Mouse (Mus musculus): ENCODE data around the gene Nav2. TPM values are rescaled to one million over a fixed set of nuclear protein-coding genes. Genes with fewer than 3 reads are reported as not detected.
A peak's percentile ranks its signal among the peaks of the same experiment; 100 is the strongest.

The Nav2 gene
- total RNA-seq, 2 experiments from 2014 or later, result 60.0 to 64.1 TPM

- intact Hi-C loops (cut with DNase I), result no loop called here
- peak in 1 of 2 experiments; percentile 9 for DNase-seq
These were observed 16.7 kb downstream of the Nav2 start for GRCm38 (mm10) chr7:48925214-48925613.

DNA sequence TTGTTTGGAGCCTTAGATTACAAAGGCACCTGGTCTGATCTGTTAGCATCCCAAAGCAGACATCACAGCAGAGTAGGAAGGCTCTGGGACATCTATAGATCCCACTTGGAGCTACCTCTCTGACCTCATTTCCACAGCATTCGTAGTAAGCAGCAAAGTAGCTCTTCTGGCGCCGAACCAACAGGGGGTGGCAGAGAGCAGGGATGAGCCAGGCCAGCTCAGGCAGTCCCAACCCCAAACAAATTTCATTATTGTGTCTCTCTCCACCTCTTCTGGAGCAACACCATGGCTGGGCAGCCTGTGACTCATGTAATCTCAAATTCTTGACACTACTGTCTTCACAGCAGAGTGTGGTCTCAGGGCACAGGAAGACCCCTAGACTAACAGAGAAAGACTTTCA is 19.8 kb downstream of the Nav2 start:
- peak; percentile 69 to 83 for DNase-seq

GRCm38 (mm10) chr7:48930399-48930798 is 21.9 kb downstream of the Nav2 start:
- DNase-seq, result peak in 1 of 2 experiments; percentile 31
- intact Hi-C loops (cut with DNase I), result no loop called here

More for the DNA sequence above, 19.8 kb downstream of the Nav2 start:
- intact Hi-C loops (cut with DNase I), result loop anchor here (2.0 kb wide), 2 partner anchors 138 to 192 kb away; no protein-coding TSS in a partner anchor

GRCm38 (mm10) chr7:48932138-48932537 is 23.6 kb downstream of the Nav2 start:
- intact Hi-C loops (cut with DNase I), result no loop called here
- no peak for DNase-seq

GRCm38 (mm10) chr7:48934816-48935215 is 26.3 kb downstream of the Nav2 start:
- DNase-seq, result no peak
- intact Hi-C loops (cut with DNase I), result no loop called here

GRCm38 (mm10) chr7:48937562-48937961 is 29.0 kb downstream of the Nav2 start:
- intact Hi-C loops (cut with DNase I), result no loop called here
- DNase-seq, result no peak

DNA sequence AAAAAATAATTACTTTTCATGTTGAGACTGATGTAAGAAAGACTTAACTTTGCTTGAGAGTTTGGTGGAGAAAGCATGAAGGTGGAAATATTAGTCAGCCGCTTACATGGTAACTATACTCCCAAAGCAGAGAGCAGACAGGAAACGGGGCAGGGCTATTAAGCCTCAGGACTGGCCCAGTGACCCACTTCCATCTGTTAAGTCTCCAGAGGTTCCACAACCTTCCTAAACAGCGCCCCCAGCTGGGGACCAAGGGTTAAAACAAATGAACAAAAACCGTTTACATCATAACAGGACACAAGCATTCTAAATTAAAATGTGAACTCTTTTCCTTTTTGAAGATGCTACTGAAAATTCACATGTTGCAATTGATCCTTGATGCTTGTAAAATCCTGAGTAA is 29.7 kb downstream of the Nav2 start:
- peak; percentile 25 to 34 for DNase-seq
- intact Hi-C loops (cut with DNase I), result no loop called here

DNA sequence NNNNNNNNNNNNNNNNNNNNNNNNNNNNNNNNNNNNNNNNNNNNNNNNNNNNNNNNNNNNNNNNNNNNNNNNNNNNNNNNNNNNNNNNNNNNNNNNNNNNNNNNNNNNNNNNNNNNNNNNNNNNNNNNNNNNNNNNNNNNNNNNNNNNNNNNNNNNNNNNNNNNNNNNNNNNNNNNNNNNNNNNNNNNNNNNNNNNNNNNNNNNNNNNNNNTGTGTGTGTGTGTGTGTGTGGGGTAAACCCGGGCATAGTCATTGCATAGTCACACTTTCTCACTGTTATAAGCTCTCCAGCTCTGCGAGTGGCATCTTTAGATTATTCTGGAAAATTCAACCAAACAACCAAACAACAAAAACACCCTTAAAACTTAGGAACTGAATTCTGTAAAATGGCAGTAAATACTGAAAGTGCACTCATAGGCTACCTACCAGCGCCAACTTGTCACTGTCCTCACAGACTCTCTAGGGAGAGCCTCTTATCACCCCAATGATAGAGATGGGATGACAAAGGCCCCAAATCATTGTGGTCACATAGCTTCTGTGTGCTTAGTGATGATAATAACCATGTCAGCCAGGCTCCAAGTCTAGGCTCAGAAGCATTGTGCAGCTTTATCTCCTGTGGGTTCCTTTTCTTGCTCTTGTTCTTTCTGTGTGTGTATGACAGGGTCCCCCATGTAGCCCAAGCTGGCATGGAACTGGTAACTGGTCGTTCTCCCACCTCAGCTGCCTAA is 40.0 kb downstream of the Nav2 start:
- intact Hi-C loops (cut with DNase I), result no loop called here

GRCm38 (mm10) chr7:48954501-48954900 is 46.0 kb downstream of the Nav2 start:
- DNase-seq, result no peak
- intact Hi-C loops (cut with DNase I), result no loop called here

More for the DNA sequence above, 40.0 kb downstream of the Nav2 start:
- no peak for DNase-seq

DNA sequence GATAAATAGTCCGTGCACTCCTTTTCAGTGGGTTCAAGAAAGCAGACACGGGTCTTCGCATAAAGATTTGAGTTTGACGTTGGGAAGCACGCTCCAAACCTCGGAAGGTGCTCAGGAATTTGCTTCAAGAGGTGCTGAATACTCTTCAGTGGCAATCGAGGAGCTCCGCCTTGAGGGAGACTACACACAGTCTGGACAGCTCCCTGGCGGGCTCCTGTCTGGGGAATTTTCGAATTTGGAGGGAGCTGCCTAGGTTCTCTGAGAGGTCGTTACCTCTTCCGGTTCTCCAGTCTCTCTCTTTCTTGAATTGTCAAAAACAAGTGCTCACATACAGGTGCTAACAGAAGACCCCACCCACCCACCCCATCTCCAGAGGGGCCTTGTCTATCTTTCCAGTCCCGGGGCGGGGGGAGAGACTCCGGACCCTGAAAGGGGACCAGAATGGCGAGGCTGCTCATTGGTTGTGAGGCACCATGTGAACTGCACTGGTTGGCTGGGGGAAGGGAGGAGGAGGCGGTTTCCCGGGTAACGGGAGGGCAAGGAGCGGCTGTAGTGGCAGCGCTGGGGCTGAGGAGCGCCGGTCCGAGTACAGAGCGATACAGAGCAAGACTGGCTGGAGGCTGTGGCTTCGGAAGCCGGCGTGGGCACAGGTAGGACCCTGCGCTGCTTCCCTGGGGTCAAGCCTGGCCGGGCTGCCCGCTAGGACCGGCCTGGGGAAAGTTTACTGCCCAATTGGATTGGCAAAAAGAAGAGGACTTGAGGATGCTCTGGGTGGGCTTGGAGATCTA is 50.2 kb downstream of the Nav2 start:
- intact Hi-C loops (cut with DNase I), result no loop called here
- peak; percentile 26 to 46 for DNase-seq

DNA sequence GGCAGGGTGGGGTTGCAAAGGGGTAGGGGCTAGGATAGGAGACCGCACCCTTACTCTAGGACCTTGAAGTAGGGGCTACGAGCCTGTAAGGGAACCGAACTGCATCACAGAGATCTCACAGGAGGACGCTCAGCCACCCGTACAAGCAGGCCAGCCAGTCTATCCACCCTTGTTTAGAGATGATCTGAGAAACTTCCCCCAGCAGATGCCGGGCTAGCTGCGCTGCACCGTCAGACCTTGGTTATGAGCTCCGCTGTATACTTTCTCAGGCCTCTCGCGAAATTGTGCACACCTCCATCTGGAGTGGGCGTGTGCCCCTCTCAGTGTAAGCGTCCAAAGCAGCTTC is 50.8 kb downstream of the Nav2 start:
- intact Hi-C loops (cut with DNase I), result no loop called here
- no peak for DNase-seq

DNA sequence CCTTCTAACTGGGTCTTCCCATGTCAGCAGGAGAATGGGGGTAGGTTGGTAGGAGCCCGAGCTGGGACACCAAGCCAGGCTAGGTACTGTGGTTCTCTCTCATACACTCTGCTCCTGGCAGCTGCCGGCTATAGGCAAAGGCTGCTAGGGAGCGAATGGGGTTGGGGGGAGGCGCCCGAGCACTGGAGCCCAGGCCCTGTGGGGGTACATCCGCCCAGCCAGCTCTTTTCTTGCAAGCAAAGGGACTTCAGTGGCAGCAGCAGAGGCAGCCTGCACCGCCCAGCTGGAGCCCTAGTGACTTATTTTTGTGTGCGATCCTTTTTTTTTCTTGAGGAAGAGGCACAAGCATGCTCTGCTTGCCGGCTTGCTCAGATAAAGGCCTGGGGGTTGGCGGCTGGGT is 51.6 kb downstream of the Nav2 start:
- intact Hi-C loops (cut with DNase I), result no loop called here
- no peak for DNase-seq

- no peak for DNase-seq
- intact Hi-C loops (cut with DNase I), result no loop called here
These were observed 53.0 kb downstream of the Nav2 start for GRCm38 (mm10) chr7:48961501-48961900.

GRCm38 (mm10) chr7:48961935-48962334 is 53.4 kb downstream of the Nav2 start:
- no peak for DNase-seq
- intact Hi-C loops (cut with DNase I), result no loop called here

- no peak for DNase-seq
- intact Hi-C loops (cut with DNase I), result no loop called here
These were observed 54.6 kb downstream of the Nav2 start for GRCm38 (mm10) chr7:48963112-48963511.

DNA sequence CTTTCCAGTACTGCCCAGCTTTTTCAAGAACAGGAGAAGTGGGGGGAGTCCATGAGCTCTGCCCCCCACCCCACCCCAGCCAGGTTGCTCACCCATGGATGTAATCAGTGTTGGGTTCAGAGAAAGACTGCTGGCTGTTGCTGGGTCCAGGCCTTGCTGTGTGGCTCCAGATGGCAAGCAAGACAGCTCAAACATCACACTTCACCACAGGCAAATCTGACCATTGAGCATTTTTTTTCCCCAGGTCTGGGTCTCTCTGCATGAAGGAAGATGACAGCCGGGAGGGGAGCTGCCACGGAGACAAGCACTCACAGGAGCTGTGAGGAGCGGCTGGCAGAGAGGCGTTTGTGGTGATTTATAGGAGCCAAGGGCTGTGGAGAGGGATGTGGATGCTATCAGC is 55.0 kb downstream of the Nav2 start:
- intact Hi-C loops (cut with DNase I), result no loop called here
- DNase-seq, result no peak

- DNase-seq, result no peak
- intact Hi-C loops (cut with DNase I), result no loop called here
These were observed 57.4 kb downstream of the Nav2 start for GRCm38 (mm10) chr7:48965796-48966512.

DNA sequence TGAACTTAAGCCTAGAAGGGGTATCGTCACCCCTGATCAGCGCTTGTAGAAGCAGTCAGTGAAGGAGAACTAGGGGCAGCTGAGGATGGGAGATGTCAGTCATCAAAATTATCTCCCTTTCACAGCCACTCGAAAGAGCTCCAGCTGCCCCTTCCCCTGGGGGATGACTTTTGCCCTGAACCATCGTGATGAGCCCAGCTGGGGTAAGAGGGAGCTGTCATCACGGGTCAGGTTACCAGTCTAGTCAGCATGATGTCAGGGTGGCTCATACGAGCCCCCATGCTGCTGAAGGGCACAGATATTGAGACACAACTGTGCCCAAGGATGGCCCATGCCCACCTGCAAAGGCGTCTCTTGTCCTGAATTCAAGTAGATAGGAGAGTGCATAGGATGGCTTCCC is 72.5 kb downstream of the Nav2 start:
- no peak for DNase-seq
- intact Hi-C loops (cut with DNase I), result no loop called here

DNA sequence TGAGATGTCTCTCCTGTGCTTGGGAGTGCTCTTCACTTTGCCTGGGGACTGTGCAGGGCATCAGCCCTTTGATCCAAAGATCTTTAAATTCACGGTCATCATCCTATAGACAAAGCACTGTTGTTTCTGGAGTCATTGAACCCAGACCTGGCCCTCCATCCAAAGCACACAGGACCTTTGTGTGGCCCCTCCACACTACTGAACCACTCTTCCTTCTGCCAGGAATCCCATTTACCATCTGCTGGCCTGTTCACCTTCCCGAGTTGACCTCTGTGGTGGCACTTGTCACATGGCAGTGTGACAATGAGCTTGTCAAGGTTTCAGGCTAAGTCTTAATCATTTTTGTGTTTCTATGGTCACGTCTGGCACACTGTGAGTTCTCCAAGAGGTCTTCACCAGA is 73.3 kb downstream of the Nav2 start:
- intact Hi-C loops (cut with DNase I), result no loop called here
- DNase-seq, result no peak

DNA sequence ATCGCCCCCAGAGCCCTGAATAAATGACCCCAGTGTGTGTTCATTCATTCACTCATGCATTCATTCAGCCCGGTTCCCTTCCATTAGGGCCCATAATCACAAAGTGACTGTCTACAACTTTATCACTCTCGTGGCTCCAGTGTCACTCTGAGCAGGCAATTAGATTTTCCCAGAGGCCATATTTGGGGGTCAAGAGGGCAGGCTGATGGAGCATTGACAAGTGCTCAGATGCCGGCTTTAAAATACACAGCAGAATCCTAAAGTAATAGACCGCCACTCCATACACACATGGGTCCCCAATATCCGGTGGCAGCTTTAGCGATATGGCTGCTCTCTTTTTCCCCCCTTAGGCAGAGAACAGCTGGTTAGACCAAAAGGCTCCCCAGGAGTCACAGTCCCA is 74.1 kb downstream of the Nav2 start:
- intact Hi-C loops (cut with DNase I), result no loop called here
- no peak for DNase-seq

GRCm38 (mm10) chr7:48991911-48992552 is 83.5 kb downstream of the Nav2 start:
- intact Hi-C loops (cut with DNase I), result no loop called here
- peak in 1 of 2 experiments; percentile 27 for DNase-seq
